Mouse (Mus musculus) hindbrain, embryonic 15.5 days (tissue): Measurements from ENCODE around the gene Kdm5a. TPM values are rescaled to one million over a fixed set of nuclear protein-coding genes. Genes with fewer than 3 reads are reported as not detected.

Experiments used
- ATAC-seq: fragments of 200-750 bp; cut with Nextera tagmentation; 2 replicates; pipeline ENCODE4 v1.8.0; 2017; ENCODE audit warnings: low read depth, moderate number of reproducible peaks, moderate TSS enrichment; ENCODE audit not compliant: low FRiP score
- H3K27ac ChIP-seq: fragments of 300-500 bp; sonication (generic); replicated peaks from 2 replicates; pipeline ENCODE4 v1.5.1; 2015; ENCODE audit warnings: mild to moderate bottlenecking, inconsistent platforms
- H3K27me3 ChIP-seq: fragments of 300-500 bp; sonication (generic); 2 replicates; pipeline ENCODE4 v1.6.1; 2015; ENCODE audit warnings: control low read depth, inconsistent platforms
- H3K36me3 ChIP-seq: fragments of 300-500 bp; sonication (generic); 2 replicates; pipeline ENCODE4 v1.6.1; 2015; ENCODE audit warnings: control low read depth, inconsistent platforms
- H3K4me1 ChIP-seq: fragments of 300-500 bp; sonication (generic); replicated peaks from 2 replicates; pipeline ENCODE4 v1.6.1; 2015; ENCODE audit warnings: control low read depth, inconsistent platforms
- H3K4me2 ChIP-seq: fragments of 300-500 bp; sonication (generic); 2 replicates; pipeline ENCODE4 v1.6.1; 2015; ENCODE audit warnings: moderate library complexity, mild to moderate bottlenecking, inconsistent platforms
- H3K4me3 ChIP-seq: fragments of 300-500 bp; sonication (generic); 2 replicates; pipeline ENCODE4 v1.5.1; 2015; ENCODE audit warnings: mild to moderate bottlenecking, inconsistent platforms
- H3K9ac ChIP-seq: fragments of 300-500 bp; sonication (generic); 2 replicates; pipeline ENCODE4 v1.6.1; 2015; ENCODE audit warnings: inconsistent platforms
- H3K9me3 ChIP-seq: fragments of 300-500 bp; sonication (generic); 2 replicates; pipeline ENCODE4 v1.6.1; 2016; ENCODE audit warnings: control low read depth, inconsistent platforms
- WGBS: fragments of 180-500 bp; shearing (Covaris S2); methylation state at CpG from one replicate; pipeline ENCODE4 v1.1.7; 2015; 5-methylcytosine and 5-hydroxymethylcytosine counted together
- polyA plus RNA-seq: library from polyadenylated mRNA; unstranded; fragments of >200 nt; fragmentation: Nextera tagmentation; extraction: Ambion mirVana; gene quantifications from 2 replicates; pipeline ENCODE4 v1.2.1, GENCODE M21; 2015

Gene Kdm5a
- polyA plus RNA-seq, 1 experiment from 2014 or later: 29.8 TPM

GRCm38 (mm10) chr6:120450208-120450607 lies 86.3 kb downstream of the Kdm5a start:
- Histone ChIP-seq H3K27ac (no peak overlapping the region), H3K9me3 (no peaks in the 10 kb centered on the region), H3K27me3 (no peaks in the 10 kb centered on the region), H3K4me1 (no peaks in the 10 kb centered on the region), H3K9ac (no peak overlapping the region), H3K4me2 (no peak overlapping the region), H3K36me3 (no peaks in the 10 kb centered on the region), H3K4me3 (no peak overlapping the region)
- ATAC-seq: no peak
- WGBS: 93% methylated on average over 3 of the region's 3 CpGs

GRCm38 (mm10) chr6:120452384-120453102 lies 88.6 kb downstream of the Kdm5a start:
- H3K4me2 ChIP-seq: no peak overlapping the region
- H3K9me3 ChIP-seq: no peaks in the 10 kb centered on the region
- H3K9ac ChIP-seq: no peak overlapping the region
- H3K27ac ChIP-seq: no peak overlapping the region
- no peaks in the 10 kb centered on the region for H3K4me1 ChIP-seq
- H3K36me3 ChIP-seq: no peaks in the 10 kb centered on the region
- WGBS: 86% methylated on average over 11 of the region's 11 CpGs
- no peak for ATAC-seq
- no peaks in the 10 kb centered on the region for H3K27me3 ChIP-seq
- no peak overlapping the region for H3K4me3 ChIP-seq

- Histone ChIP-seq H3K4me3 (no peak overlapping the region), H3K27ac (no peak overlapping the region), H3K4me1 (no peaks in the 10 kb centered on the region), H3K27me3 (no peaks in the 10 kb centered on the region), H3K9me3 (no peaks in the 10 kb centered on the region), H3K9ac (no peak overlapping the region), H3K36me3 (no peaks in the 10 kb centered on the region), H3K4me2 (no peak overlapping the region)
- 86% methylated on average over 5 of the region's 5 CpGs for WGBS
- no peak for ATAC-seq
Observed at GRCm38 (mm10) chr6:120453103-120453445, 89.2 kb downstream of the Kdm5a start.

- Histone ChIP-seq H3K9me3 (no peaks in the 10 kb centered on the region), H3K9ac (no peak overlapping the region), H3K27me3 (no peaks in the 10 kb centered on the region), H3K4me2 (no peak overlapping the region), H3K27ac (no peak overlapping the region), H3K36me3 (no peaks in the 10 kb centered on the region), H3K4me3 (no peak overlapping the region), H3K4me1 (no peaks in the 10 kb centered on the region)
- 97% methylated on average over 3 of the region's 3 CpGs for WGBS
- ATAC-seq: no peak
Observed at GRCm38 (mm10) chr6:120453556-120453955, 89.6 kb downstream of the Kdm5a start.

GRCm38 (mm10) chr6:120454627-120455077 lies 90.7 kb downstream of the Kdm5a start:
- Histone ChIP-seq H3K36me3 (no peaks in the 10 kb centered on the region), H3K4me1 (no peaks in the 10 kb centered on the region), H3K9ac (no peak overlapping the region), H3K27me3 (no peaks in the 10 kb centered on the region), H3K27ac (no peak overlapping the region), H3K9me3 (no peaks in the 10 kb centered on the region), H3K4me2 (no peak overlapping the region), H3K4me3 (no peak overlapping the region)
- ATAC-seq: no peak
- WGBS: 75% methylated on average over 11 of the region's 11 CpGs

- Histone ChIP-seq H3K4me3 (no peak overlapping the region), H3K4me2 (no peak overlapping the region), H3K27ac (no peak overlapping the region), H3K9me3 (no peaks in the 10 kb centered on the region), H3K9ac (no peak overlapping the region), H3K36me3 (no peaks in the 10 kb centered on the region), H3K4me1 (no peaks in the 10 kb centered on the region), H3K27me3 (peaks cover 7% of the 10 kb centered on the region; the same call in 1 of the 2 replicates)
- ATAC-seq: no peak
- WGBS: 64% methylated on average over 7 of the region's 7 CpGs
Observed at GRCm38 (mm10) chr6:120457074-120457473, 93.2 kb downstream of the Kdm5a start.

GRCm38 (mm10) chr6:120457751-120458150 lies 93.8 kb downstream of the Kdm5a start:
- Histone ChIP-seq H3K4me1 (peaks cover under 1% of the 10 kb centered on the region; the same call in 1 of the 2 replicates), H3K9ac (no peak overlapping the region), H3K4me2 (no peak overlapping the region), H3K4me3 (no peak overlapping the region), H3K27me3 (peaks cover 7% of the 10 kb centered on the region; the same call in 1 of the 2 replicates), H3K27ac (no peak overlapping the region), H3K9me3 (no peaks in the 10 kb centered on the region), H3K36me3 (no peaks in the 10 kb centered on the region)
- 94% methylated on average over 5 of the region's 5 CpGs for WGBS
- no peak for ATAC-seq

GRCm38 (mm10) chr6:120461217-120461616 lies 97.3 kb downstream of the Kdm5a start:
- no peak overlapping the region for H3K27ac ChIP-seq

GRCm38 (mm10) chr6:120462251-120462650 lies 98.3 kb downstream of the Kdm5a start:
- no peaks in the 10 kb centered on the region for H3K9me3 ChIP-seq
- no peak overlapping the region for H3K4me3 ChIP-seq
- H3K27ac ChIP-seq: no peak overlapping the region
- H3K9ac ChIP-seq: no peak overlapping the region
- H3K4me2 ChIP-seq: no peak overlapping the region
- no peak for ATAC-seq
- 50% methylated on average over 6 of the region's 6 CpGs for WGBS
- H3K27me3 ChIP-seq: peaks cover 7% of the 10 kb centered on the region; the same call in 1 of the 2 replicates
- H3K36me3 ChIP-seq: no peaks in the 10 kb centered on the region
- H3K4me1 ChIP-seq: peaks cover 17% of the 10 kb centered on the region

More at GRCm38 (mm10) chr6:120461217-120461616, 97.3 kb downstream of the Kdm5a start:
- Histone ChIP-seq H3K4me1 (peaks cover 17% of the 10 kb centered on the region), H3K9me3 (no peaks in the 10 kb centered on the region), H3K9ac (no peak overlapping the region), H3K36me3 (no peaks in the 10 kb centered on the region), H3K27me3 (peaks cover 7% of the 10 kb centered on the region; the same call in 1 of the 2 replicates), H3K4me2 (no peak overlapping the region), H3K4me3 (no peak overlapping the region)
- ATAC-seq: no peak
- 72% methylated on average over 15 of the region's 15 CpGs for WGBS

GRCm38 (mm10) chr6:120463086-120463871 lies 99.4 kb downstream of the Kdm5a start, which contains the start of gene Il17ra:
Il17ra (plus strand) TSS chr6:120463247.
- under 1% methylated on average over 84 of the region's 90 CpGs for WGBS
- Histone ChIP-seq H3K9ac (peak within 1 kb of the TSS; percentile 43), H3K27me3 (peaks cover 7% of the 10 kb centered on the region; the same call in 1 of the 2 replicates), H3K4me2 (peak within 1 kb of the TSS; percentile 62), H3K36me3 (no peaks in the 10 kb centered on the region), H3K4me1 (peaks cover 17% of the 10 kb centered on the region), H3K4me3 (peak within 1 kb of the TSS; percentile 55), H3K9me3 (no peaks in the 10 kb centered on the region), H3K27ac (no peak within 1 kb of the TSS)
- ATAC-seq: peak; percentile 79

- Histone ChIP-seq H3K9me3 (no peaks in the 10 kb centered on the region), H3K9ac (0 out of 2 replicates have a peak overlapping the region, but pooled peaks have one; percentile 43), H3K36me3 (no peaks in the 10 kb centered on the region), H3K4me3 (peak overlapping the region; percentile 55), H3K27ac (no peak overlapping the region), H3K27me3 (peaks cover 7% of the 10 kb centered on the region; the same call in 1 of the 2 replicates), H3K4me2 (peak overlapping the region; percentile 62), H3K4me1 (peaks cover 17% of the 10 kb centered on the region)
- WGBS: 1% methylated on average over 11 of the region's 11 CpGs
- no peak for ATAC-seq
Observed at GRCm38 (mm10) chr6:120463884-120464283, 100.0 kb downstream of the Kdm5a start.

- no peaks in the 10 kb centered on the region for H3K9me3 ChIP-seq
- WGBS: 44% methylated on average over 9 of the region's 9 CpGs
- H3K36me3 ChIP-seq: no peaks in the 10 kb centered on the region
- H3K27me3 ChIP-seq: peaks cover 7% of the 10 kb centered on the region; the same call in 1 of the 2 replicates
- no peak overlapping the region for H3K4me3 ChIP-seq
- H3K4me1 ChIP-seq: peaks cover 17% of the 10 kb centered on the region
- H3K27ac ChIP-seq: no peak overlapping the region
- peak overlapping the region; percentile 62 for H3K4me2 ChIP-seq
- H3K9ac ChIP-seq: no peak overlapping the region
- ATAC-seq: no peak
Observed at GRCm38 (mm10) chr6:120464406-120464939, 100.5 kb downstream of the Kdm5a start.
